Mouse (Mus musculus) forebrain, embryonic 11.5 days (tissue): ENCODE data around the gene Ash1l. TPM values are rescaled to one million over a fixed set of nuclear protein-coding genes. Genes with fewer than 3 reads are reported as not detected.

Experiments used
- ATAC-seq: fragments of 200-750 bp; cut with Nextera tagmentation; replicated peaks from 2 replicates; pipeline ENCODE4 v1.8.0; 2017; ENCODE audit warnings: moderate TSS enrichment; ENCODE audit not compliant: low FRiP score
- DNase-seq: peaks from one replicate; pipeline ENCODE4 v3.0.0-alpha.2; 2017; ENCODE audit warnings: low spot score
- H3K27ac ChIP-seq: fragments of 300-500 bp; sonication (generic); 2 replicates; pipeline ENCODE4 v1.5.1; 2014; ENCODE audit warnings: low read depth, low read length
- H3K27me3 ChIP-seq: fragments of 300-500 bp; sonication (generic); 2 replicates; pipeline ENCODE4 v1.6.1; 2014; ENCODE audit warnings: mild to moderate bottlenecking, low read length, mixed read lengths; ENCODE audit not compliant: control insufficient read depth, insufficient read depth
- H3K36me3 ChIP-seq: fragments of 300-500 bp; sonication (generic); 2 replicates; pipeline ENCODE4 v1.6.1; 2014; ENCODE audit warnings: mild to moderate bottlenecking, low read length, moderate library complexity, mixed read lengths; ENCODE audit not compliant: control insufficient read depth, insufficient read depth
- H3K4me1 ChIP-seq: fragments of 300-500 bp; sonication (generic); replicated peaks from 2 replicates; pipeline ENCODE4 v1.6.1; 2014; ENCODE audit warnings: low read length, mixed read lengths; ENCODE audit not compliant: control insufficient read depth, insufficient read depth
- H3K4me2 ChIP-seq: fragments of 300-500 bp; sonication (generic); 2 replicates; pipeline ENCODE4 v1.6.1; 2014; ENCODE audit warnings: low read depth, mild to moderate bottlenecking, low read length, moderate library complexity, mixed read lengths; ENCODE audit not compliant: severe bottlenecking
- H3K4me3 ChIP-seq: fragments of 300-500 bp; sonication (generic); 2 replicates; pipeline ENCODE4 v1.5.1; 2014; ENCODE audit warnings: low read depth, low read length
- H3K9ac ChIP-seq: fragments of 300-500 bp; sonication (generic); 2 replicates; pipeline ENCODE4 v1.6.1; 2014; ENCODE audit warnings: low read length
- H3K9me3 ChIP-seq: fragments of 300-500 bp; sonication (generic); 2 replicates; pipeline ENCODE4 v1.6.1; 2016; ENCODE audit warnings: low read length, mixed read lengths; ENCODE audit not compliant: control insufficient read depth
- WGBS: fragments of 180-500 bp; shearing (Covaris S2); extraction: QIAGEN DNeasy Blood & Tissue Kit; methylation state at CpG from one replicate; pipeline ENCODE4 v1.1.7; 2014; 5-methylcytosine and 5-hydroxymethylcytosine counted together
- polyA plus RNA-seq: library from polyadenylated mRNA; unstranded; fragments of >200 nt; fragmentation: Nextera tagmentation; extraction: Ambion mirVana; gene quantifications from 2 replicates; pipeline ENCODE4 v1.2.1, GENCODE M21; 2014

The Ash1l gene
- polyA plus RNA-seq, 1 experiment from 2014 or later = 20.7 TPM

DNA sequence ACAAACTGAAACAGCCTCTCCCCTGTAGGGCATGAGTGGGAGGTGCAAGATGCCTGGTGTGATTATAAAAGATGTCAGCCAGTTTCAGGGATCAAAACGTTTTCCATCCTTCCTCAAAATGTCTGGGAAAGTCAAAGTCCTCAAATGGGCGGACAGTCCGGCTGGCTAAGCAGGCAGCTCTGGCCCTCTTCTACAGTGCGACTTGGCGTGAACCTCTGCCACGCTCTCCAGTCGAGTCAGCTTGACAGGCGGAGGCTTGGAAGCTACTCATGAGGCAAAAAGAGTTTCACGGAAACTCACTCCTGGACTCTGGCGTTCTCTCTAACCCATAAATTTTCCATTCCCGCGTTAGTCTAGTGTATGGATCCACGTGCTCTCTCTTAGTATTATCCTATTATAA is 31.4 kb upstream of the Ash1l start:
- DNase-seq = no peak
- H3K9me3 ChIP-seq = no peaks in the 10 kb centered on the region
- H3K27me3 ChIP-seq = no peaks in the 10 kb centered on the region
- no peaks in the 10 kb centered on the region; the same call in 1 of the 2 replicates for H3K4me1 ChIP-seq
- peaks cover 11% of the 10 kb centered on the region for H3K36me3 ChIP-seq
- 88% methylated on average over 13 of the region's 13 CpGs for WGBS
- H3K4me2 ChIP-seq = no peak overlapping the region
- no peak overlapping the region for H3K4me3 ChIP-seq
- no peak for ATAC-seq
- H3K27ac ChIP-seq = no peak overlapping the region
- H3K9ac ChIP-seq = no peak overlapping the region

DNA sequence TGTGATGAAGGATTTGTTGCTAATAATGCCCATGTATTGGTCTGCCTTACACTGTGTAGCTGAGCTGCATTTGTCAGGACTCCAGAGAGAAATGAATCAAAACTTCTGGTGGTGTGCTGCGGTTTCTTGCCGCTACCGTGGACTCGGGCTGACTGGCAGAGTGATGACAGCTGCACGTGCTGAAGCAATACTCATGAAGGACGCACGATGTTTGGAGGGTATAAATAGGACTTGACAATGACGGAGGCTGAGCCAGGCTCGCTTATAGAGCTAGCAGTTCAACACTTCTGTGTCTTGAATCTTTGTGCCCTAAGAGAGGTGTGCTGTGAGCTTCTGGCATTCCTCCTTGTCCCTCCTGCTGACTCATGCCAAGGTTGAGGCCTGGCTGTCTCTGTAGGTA is 29.0 kb upstream of the Ash1l start:
- H3K9ac ChIP-seq = no peak overlapping the region
- no peak overlapping the region for H3K4me2 ChIP-seq
- no peak for DNase-seq
- H3K4me1 ChIP-seq = no peaks in the 10 kb centered on the region
- H3K36me3 ChIP-seq = peaks cover 11% of the 10 kb centered on the region
- H3K27ac ChIP-seq = no peak overlapping the region
- no peak for ATAC-seq
- H3K4me3 ChIP-seq = no peak overlapping the region
- 97% methylated on average over 9 of the region's 9 CpGs for WGBS
- H3K9me3 ChIP-seq = no peaks in the 10 kb centered on the region
- no peaks in the 10 kb centered on the region for H3K27me3 ChIP-seq

DNA sequence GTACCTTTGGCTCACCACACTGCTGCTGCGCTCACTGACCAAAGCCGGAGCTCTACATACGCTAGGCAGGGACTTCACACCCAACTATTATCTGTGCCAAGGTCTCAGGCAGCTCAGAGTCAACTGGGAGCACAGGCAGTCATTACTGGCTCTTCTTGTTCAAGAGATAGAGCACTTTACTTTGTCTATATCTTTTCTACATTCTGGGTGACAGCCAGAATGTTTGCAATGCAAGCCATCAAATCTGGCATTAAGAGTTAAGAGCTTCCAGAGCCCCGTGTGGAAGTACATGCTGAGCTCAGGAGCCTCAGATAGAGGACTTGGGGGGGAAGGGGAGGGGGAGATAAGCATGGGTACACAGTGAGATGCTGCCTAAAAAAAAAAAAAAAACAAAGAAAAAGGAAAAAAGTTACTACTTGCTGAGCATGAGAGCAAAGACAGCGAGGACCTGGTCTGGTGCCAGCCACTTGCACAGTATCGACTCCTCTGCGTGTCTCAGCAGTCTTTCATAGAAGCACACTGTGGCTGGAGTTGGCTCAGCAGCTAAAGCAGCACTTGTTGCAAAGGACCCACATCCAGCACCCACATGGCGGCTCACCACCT is 26.3 kb upstream of the Ash1l start:
- H3K36me3 ChIP-seq = peaks cover 22% of the 10 kb centered on the region
- WGBS = 91% methylated on average over 8 of the region's 8 CpGs
- no peak overlapping the region for H3K9ac ChIP-seq
- H3K27ac ChIP-seq = no peak overlapping the region
- DNase-seq (no peak), ATAC-seq (no peak)
- H3K9me3 ChIP-seq = no peaks in the 10 kb centered on the region
- H3K4me2 ChIP-seq = no peak overlapping the region
- H3K4me1 ChIP-seq = no peaks in the 10 kb centered on the region
- H3K4me3 ChIP-seq = no peak overlapping the region
- H3K27me3 ChIP-seq = no peaks in the 10 kb centered on the region

DNA sequence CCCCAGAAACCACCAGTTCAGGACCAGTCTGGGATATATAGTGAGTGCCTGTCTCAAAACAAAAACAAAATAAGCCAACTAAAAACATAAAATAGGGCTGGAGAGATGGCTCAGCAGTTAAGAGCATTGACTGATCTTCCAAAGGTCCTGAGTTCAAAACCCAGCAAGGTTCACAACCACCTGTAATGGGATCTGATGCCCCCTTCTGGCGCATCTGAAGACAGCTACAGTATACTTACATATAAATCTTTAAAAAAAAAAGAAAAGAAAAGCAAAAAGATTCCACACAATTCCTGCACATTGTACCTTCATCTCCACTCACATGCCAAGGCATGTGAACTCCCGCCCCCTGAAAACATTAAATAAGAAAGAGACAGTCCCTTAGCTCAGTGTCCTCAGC is 24.8 kb upstream of the Ash1l start:
- WGBS = 85% methylated on average over 2 of the region's 2 CpGs
- no peak overlapping the region for H3K27ac ChIP-seq
- no peaks in the 10 kb centered on the region for H3K27me3 ChIP-seq
- H3K4me3 ChIP-seq = no peak overlapping the region
- peaks cover 22% of the 10 kb centered on the region for H3K36me3 ChIP-seq
- H3K4me1 ChIP-seq = no peaks in the 10 kb centered on the region
- ATAC-seq (no peak), DNase-seq (no peak)
- H3K9me3 ChIP-seq = no peaks in the 10 kb centered on the region
- no peak overlapping the region for H3K9ac ChIP-seq
- no peak overlapping the region for H3K4me2 ChIP-seq

DNA sequence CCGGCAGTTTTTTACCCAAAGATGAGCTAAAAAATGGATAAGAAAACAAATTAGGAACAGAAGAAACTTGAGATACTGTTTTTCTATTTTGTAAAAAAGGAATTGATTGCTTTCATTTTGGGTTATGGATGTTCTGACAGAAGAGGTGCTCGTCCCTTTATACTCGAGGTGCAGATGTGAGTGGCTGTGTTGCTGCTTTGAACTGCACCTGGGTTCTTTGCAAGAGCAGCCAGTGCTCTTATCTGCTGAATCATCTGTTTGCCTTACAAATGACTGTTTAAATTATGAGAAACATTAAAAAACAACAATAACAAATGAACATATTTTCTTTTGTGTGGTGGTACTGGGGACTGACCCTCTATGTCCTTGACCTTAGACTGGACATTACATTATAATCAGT is 20.9 kb upstream of the Ash1l start:
- H3K27ac ChIP-seq = no peak overlapping the region
- H3K36me3 ChIP-seq = peaks cover 11% of the 10 kb centered on the region; the same call in 1 of the 2 replicates
- H3K4me1 ChIP-seq = no peaks in the 10 kb centered on the region
- DNase-seq (no peak), ATAC-seq (no peak)
- H3K4me2 ChIP-seq = no peak overlapping the region
- H3K9ac ChIP-seq = no peak overlapping the region
- no peak overlapping the region for H3K4me3 ChIP-seq
- 89% methylated on average over 3 of the region's 3 CpGs for WGBS
- no peaks in the 10 kb centered on the region for H3K27me3 ChIP-seq
- H3K9me3 ChIP-seq = no peaks in the 10 kb centered on the region

DNA sequence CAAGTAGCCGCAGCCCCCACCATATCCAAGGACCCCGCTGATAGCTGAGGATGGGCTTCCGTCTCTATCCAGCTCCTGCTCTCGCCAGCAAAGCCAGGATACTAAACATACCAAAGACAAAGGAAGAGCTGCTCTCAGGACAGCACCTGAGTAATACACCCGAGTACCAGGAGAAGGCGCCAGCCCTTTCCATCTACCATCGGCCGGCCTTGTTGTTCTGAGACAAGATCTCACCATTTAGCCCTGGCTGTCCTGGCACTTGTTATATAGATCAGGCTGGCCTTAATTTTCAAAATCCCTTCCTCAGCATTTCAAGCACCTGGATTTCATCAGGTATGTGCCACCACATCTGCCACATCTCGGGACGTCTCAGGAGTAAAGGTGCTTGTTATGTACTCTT is 11.4 kb upstream of the Ash1l start:
- Histone ChIP-seq H3K4me2 (no peak overlapping the region), H3K9ac (no peak overlapping the region), H3K9me3 (no peaks in the 10 kb centered on the region), H3K4me3 (no peak overlapping the region), H3K36me3 (peaks cover 9% of the 10 kb centered on the region; the same call in 1 of the 2 replicates), H3K27ac (no peak overlapping the region), H3K4me1 (no peaks in the 10 kb centered on the region), H3K27me3 (no peaks in the 10 kb centered on the region)
- WGBS = 94% methylated on average over 10 of the region's 10 CpGs
- no peak for DNase-seq
- no peak for ATAC-seq

DNA sequence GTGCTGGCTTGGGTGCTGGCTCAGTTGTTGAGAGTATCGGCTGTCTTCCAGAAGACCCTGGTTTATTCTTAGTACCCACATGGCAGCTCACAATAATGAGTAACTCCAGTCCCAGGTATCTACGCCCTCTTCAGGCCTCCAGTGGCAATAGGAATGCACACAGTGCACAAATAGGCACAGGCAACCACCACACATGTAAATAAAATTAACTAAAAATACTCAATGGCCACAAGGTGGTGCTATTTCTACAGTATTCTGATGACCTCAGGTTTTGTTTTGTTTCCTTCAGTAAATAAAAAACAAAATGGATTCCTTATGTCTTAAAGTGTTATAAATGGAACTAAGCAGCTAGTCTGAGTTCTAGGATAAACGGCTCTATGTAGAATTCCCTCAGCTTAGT is 10.7 kb upstream of the Ash1l start:
- ATAC-seq (no peak), DNase-seq (no peak)
- H3K4me3 ChIP-seq = no peak overlapping the region
- H3K27ac ChIP-seq = no peak overlapping the region
- H3K9ac ChIP-seq = no peak overlapping the region
- 82% methylated on average over 3 of the region's 3 CpGs for WGBS
- H3K4me1 ChIP-seq = no peaks in the 10 kb centered on the region
- H3K36me3 ChIP-seq = peaks cover 9% of the 10 kb centered on the region; the same call in 1 of the 2 replicates
- H3K4me2 ChIP-seq = no peak overlapping the region
- no peaks in the 10 kb centered on the region for H3K27me3 ChIP-seq
- H3K9me3 ChIP-seq = no peaks in the 10 kb centered on the region

DNA sequence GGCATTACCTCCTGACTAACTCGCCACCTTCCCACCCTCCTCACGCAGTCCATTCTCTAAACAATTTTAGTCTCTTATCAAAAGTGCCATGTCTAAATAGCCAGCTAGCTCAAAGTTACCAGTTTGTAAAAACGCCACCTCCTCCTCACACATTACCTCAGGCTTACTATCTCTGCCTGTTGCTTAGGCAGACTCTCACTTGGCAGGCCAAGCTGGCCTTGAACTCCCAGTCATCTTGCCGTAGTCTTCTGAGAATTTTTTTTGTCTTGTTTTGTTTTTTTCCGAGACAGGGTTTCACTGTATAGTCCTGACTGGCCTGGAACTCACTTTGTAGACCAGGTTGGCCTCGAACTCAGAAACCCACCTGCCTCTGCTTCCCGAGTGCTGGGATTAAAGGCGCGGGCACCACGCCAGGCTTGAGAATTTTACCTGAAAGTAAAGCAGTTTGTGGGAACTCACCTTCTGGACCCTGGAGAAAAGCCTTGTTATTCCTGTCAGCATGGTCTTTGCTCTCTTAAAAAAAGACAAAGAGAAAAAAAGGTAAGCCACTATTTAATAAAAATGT is 8.0 kb upstream of the Ash1l start:
- no peaks in the 10 kb centered on the region for H3K4me1 ChIP-seq
- H3K27ac ChIP-seq = no peak overlapping the region
- ATAC-seq = no peak
- no peak overlapping the region for H3K9ac ChIP-seq
- peaks cover 9% of the 10 kb centered on the region; the same call in 1 of the 2 replicates for H3K36me3 ChIP-seq
- no peaks in the 10 kb centered on the region for H3K9me3 ChIP-seq
- H3K4me2 ChIP-seq = no peak overlapping the region
- WGBS = 93% methylated on average over 10 of the region's 10 CpGs
- no peak for DNase-seq
- no peak overlapping the region for H3K4me3 ChIP-seq
- H3K27me3 ChIP-seq = no peaks in the 10 kb centered on the region

DNA sequence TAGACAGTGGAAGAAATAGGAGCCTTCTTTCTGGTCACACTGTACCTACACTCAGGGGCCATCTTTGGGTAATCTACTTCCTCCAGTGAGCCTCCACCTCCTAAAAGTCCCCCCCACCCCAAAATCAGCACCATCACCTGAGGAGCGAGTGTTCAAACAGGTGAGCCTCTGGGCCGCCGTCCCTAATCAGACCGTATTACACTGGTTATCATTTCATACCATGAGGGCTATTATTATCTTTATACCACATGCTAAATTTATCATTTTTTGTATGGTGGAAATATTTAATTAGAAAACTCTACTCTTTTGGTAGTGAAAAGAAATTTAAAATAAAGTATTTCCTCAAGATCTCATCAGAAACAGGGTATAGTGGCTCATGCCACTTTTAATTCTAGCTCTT is 6.3 kb upstream of the Ash1l start:
- DNase-seq (no peak), ATAC-seq (no peak)
- peaks cover 9% of the 10 kb centered on the region; the same call in 1 of the 2 replicates for H3K36me3 ChIP-seq
- no peak overlapping the region for H3K27ac ChIP-seq
- no peak overlapping the region for H3K4me2 ChIP-seq
- H3K9me3 ChIP-seq = no peaks in the 10 kb centered on the region
- 95% methylated on average over 4 of the region's 4 CpGs for WGBS
- H3K4me1 ChIP-seq = peaks cover 4% of the 10 kb centered on the region; the same call in 1 of the 2 replicates
- H3K4me3 ChIP-seq = no peak overlapping the region
- no peak overlapping the region for H3K9ac ChIP-seq
- H3K27me3 ChIP-seq = no peaks in the 10 kb centered on the region
